Mouse (Mus musculus): Measurements from ENCODE around the gene Adamts3.

DNA sequence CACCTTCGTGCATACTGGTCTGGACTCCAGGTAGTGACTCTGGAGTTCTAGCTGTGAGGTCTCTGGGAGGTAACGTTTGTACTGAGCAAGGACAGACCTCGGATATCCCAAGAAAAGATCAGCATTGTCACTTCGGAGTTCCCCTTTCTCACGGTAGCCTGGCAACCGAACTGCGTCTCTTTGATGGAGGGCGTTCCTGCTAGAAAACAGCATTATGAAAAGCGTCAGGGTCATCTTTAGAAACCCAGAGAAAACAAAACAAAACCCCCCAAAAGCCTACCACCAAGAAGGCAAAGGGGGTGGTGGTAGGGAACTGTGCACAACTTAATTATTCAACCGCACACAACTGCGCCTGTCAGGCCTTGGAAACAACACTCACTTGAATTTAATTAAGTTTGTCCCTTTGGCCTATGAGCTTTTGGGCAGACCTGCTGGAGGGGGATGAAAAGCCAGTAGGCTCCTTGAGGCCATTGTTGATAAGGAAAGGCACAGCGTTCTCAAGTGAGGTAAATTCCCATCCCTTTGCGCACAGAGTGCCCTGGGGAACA, 23.8 kb upstream of the Adamts3 start:
- TF ChIP-seq GATA1 (IDR thresholded peaks at IDR 0.05; ENCODE audit: borderline replicate concordance, low read length) (no peak), FLI1 (IDR thresholded peaks at IDR 0.05; ENCODE audit: low read length) (no peak)
